Mouse (Mus musculus) splenic B cell, adult 2 months (primary cell): ENCODE measurements around the gene Sh3yl1.
A peak's percentile ranks its signal among the peaks of the same experiment; 100 is the strongest.

ENCODE experiments used
- DNase-seq: peaks from one replicate; pipeline ENCODE4 v3.0.0-alpha.2; 2011; ENCODE audit warnings: low read depth, low spot score
- H3K27me3 ChIP-seq: 2 replicates; pipeline ENCODE4 v1.6.1; 2012; ENCODE audit warnings: mild to moderate bottlenecking, low read length, moderate library complexity, mixed read lengths; ENCODE audit not compliant: control insufficient read depth, poor library complexity, insufficient read depth, severe bottlenecking
- H3K36me3 ChIP-seq: 2 replicates; pipeline ENCODE4 v1.6.1; 2012; ENCODE audit warnings: mild to moderate bottlenecking, low read length, moderate library complexity, mixed read lengths; ENCODE audit not compliant: control insufficient read depth, poor library complexity, insufficient read depth, severe bottlenecking

Gene Sh3yl1

GRCm38 (mm10) chr12:30911261-30912047 lies at the start of gene Sh3yl1, which contains the start of gene Acp1:
TSS of gene Sh3yl1 (plus strand) at chr12:30911668.
TSS of gene Acp1 (minus strand) at chr12:30911589.
- Histone ChIP-seq H3K36me3 (no peaks in the 10 kb centered on the region), H3K27me3 (no peaks in the 10 kb centered on the region)
- peak; percentile 94 for DNase-seq

- no peaks in the 10 kb centered on the region for H3K36me3 ChIP-seq
- no peaks in the 10 kb centered on the region for H3K27me3 ChIP-seq
- DNase-seq = no peak
Measured at GRCm38 (mm10) chr12:30864347-30864746, 47.1 kb upstream of the Sh3yl1 start.

- H3K36me3 ChIP-seq = no peaks in the 10 kb centered on the region
- no peak for DNase-seq
- no peaks in the 10 kb centered on the region; the same call in 1 of the 2 replicates for H3K27me3 ChIP-seq
Measured at GRCm38 (mm10) chr12:30865781-30866180, 45.7 kb upstream of the Sh3yl1 start.

GRCm38 (mm10) chr12:30879447-30879846 lies 32.0 kb upstream of the Sh3yl1 start:
- DNase-seq = no peak
- no peaks in the 10 kb centered on the region for H3K27me3 ChIP-seq
- H3K36me3 ChIP-seq = no peaks in the 10 kb centered on the region

- DNase-seq = no peak
- Histone ChIP-seq H3K27me3 (no peaks in the 10 kb centered on the region), H3K36me3 (no peaks in the 10 kb centered on the region)
Measured at GRCm38 (mm10) chr12:30883592-30883985, 27.9 kb upstream of the Sh3yl1 start.

GRCm38 (mm10) chr12:30883986-30884621 lies 27.4 kb upstream of the Sh3yl1 start, which contains the start of gene Alkal2:
TSS of gene Alkal2 (plus strand) at chr12:30884322.
- DNase-seq = no peak
- H3K27me3 ChIP-seq = no peaks in the 10 kb centered on the region
- no peaks in the 10 kb centered on the region for H3K36me3 ChIP-seq

GRCm38 (mm10) chr12:30884622-30885230 lies 26.7 kb upstream of the Sh3yl1 start:
- DNase-seq = no peak
- H3K36me3 ChIP-seq = no peaks in the 10 kb centered on the region
- no peaks in the 10 kb centered on the region for H3K27me3 ChIP-seq

GRCm38 (mm10) chr12:30885891-30886290 lies 25.6 kb upstream of the Sh3yl1 start:
- Histone ChIP-seq H3K36me3 (no peaks in the 10 kb centered on the region), H3K27me3 (no peaks in the 10 kb centered on the region)
- DNase-seq = no peak

- no peak for DNase-seq
- no peaks in the 10 kb centered on the region for H3K36me3 ChIP-seq
- H3K27me3 ChIP-seq = no peaks in the 10 kb centered on the region
Measured at GRCm38 (mm10) chr12:30888003-30888402, 23.5 kb upstream of the Sh3yl1 start.

GRCm38 (mm10) chr12:30890067-30890466 lies 21.4 kb upstream of the Sh3yl1 start:
- Histone ChIP-seq H3K27me3 (no peaks in the 10 kb centered on the region), H3K36me3 (0 out of 2 replicates have a peak, but pooled peaks cover 2% of the 10 kb centered on the region)
- peak; percentile 33 for DNase-seq

- H3K36me3 ChIP-seq = 0 out of 2 replicates have a peak, but pooled peaks cover 2% of the 10 kb centered on the region
- no peaks in the 10 kb centered on the region for H3K27me3 ChIP-seq
- no peak for DNase-seq
Measured at GRCm38 (mm10) chr12:30891438-30891837, 20.0 kb upstream of the Sh3yl1 start.

- Histone ChIP-seq H3K36me3 (0 out of 2 replicates have a peak, but pooled peaks cover 3% of the 10 kb centered on the region), H3K27me3 (no peaks in the 10 kb centered on the region)
- DNase-seq = no peak
Measured at GRCm38 (mm10) chr12:30897039-30897438, 14.4 kb upstream of the Sh3yl1 start.

GRCm38 (mm10) chr12:30908658-30909057 lies 2.8 kb upstream of the Sh3yl1 start:
- Histone ChIP-seq H3K36me3 (0 out of 2 replicates have a peak, but pooled peaks cover 1% of the 10 kb centered on the region), H3K27me3 (no peaks in the 10 kb centered on the region)
- no peak for DNase-seq

- no peaks in the 10 kb centered on the region for H3K27me3 ChIP-seq
- DNase-seq = no peak
- H3K36me3 ChIP-seq = no peaks in the 10 kb centered on the region
Measured at GRCm38 (mm10) chr12:30909881-30910280, 1.6 kb upstream of the Sh3yl1 start.

GRCm38 (mm10) chr12:30910860-30911259 lies 608 bp upstream of the Sh3yl1 start:
- Histone ChIP-seq H3K36me3 (no peaks in the 10 kb centered on the region), H3K27me3 (no peaks in the 10 kb centered on the region)
- peak; percentile 10 for DNase-seq
